Mouse (Mus musculus): ENCODE data around the gene Gigyf2.
"Not testable (repeated sequence)": the region's sequence is repeated elsewhere in the genome, so short reads cannot be mapped to it uniquely, and the experiment has no call there.

Gene Gigyf2

DNA sequence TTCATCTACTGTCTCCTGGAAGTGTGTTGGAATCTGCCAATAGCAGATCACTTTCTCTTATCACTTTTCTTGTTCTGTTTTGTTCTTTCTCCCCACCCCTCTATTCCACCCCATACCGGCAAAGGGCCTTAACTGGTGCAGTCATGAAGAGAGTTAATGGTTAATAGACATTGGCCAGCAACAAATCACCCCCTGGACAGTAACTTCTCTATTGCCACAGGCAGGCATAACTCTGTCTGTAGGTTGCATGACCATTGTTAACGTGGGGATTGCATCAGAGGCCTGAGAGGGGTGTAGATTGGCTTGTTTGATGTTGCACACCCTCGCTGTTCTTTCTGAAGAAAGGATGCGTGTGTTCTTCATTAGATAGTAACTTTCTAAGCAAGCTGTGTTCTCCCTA is 122.6 kb downstream of the Gigyf2 start:
- no peak for DNase-seq (ENCODE audit: low spot score)

DNA sequence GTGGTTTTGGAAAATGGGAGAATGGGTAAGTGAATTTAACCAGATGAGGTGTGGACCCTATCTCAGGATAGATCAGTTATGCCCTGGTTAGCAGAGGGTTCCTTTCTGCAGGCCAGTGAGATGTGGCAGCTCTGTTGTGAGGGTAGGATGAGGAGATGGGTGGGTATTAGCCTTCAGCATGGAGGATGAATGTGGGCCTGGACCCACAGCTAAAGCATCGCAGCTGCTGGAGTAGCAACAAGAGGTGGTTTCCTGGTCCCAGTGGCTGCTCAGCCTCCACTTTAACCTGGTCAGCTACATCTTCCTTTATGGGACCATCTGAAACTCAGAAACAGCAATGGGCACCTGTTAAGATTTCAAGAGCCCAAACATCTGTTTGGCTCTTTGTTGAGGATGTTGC is 129.6 kb downstream of the Gigyf2 start:
- DNase-seq (ENCODE audit: low spot score) = no peak

DNA sequence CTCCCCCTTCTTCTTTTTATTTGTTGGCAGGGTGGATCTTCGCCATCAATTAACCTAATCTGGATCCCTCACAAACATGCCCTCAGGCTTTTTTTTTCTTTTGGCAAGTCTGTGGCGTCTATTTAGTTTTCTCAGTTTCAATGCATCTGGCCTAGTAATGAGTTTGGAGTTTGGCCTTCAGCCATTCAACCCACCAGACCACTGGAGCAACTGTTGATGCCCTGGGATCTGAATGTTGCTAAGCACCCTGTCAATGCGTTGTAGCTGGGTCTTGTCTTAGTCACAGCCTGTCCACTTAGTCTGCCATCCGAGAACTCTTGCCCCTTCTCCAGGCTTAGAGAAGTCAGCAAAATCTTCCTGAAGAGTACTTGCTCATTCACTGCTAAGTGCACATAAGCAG is 131.2 kb downstream of the Gigyf2 start:
- DNase-seq (ENCODE audit: low spot score) = no peak

GRCm38 (mm10) chr1:87459856-87460255 is 133.1 kb downstream of the Gigyf2 start:
- not testable (repeated sequence) for DNase-seq (ENCODE audit: low spot score)

DNA sequence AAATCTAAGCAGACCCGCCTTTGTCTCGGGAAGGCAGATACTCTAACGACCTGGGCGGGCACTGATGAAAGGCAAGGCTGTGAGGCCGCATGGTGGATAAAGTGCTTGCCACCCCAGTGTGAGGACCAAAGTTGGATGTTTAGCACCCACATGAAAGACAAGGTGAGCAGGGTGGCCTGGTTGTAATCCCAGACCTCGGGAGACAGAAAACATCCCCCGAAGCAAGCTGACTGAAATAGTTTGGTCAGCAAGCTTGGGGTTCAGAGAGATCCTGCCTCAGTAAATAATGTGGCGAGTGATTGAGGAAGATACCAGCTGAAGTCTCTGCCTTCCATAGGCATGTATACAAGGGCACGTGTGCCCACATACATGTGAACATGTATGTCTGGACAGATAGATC is 140.7 kb downstream of the Gigyf2 start:
- no peak for DNase-seq (ENCODE audit: low spot score)

GRCm38 (mm10) chr1:87468321-87468720 is 141.5 kb downstream of the Gigyf2 start:
- DNase-seq (ENCODE audit: low spot score) = no peak

- DNase-seq (ENCODE audit: low spot score) = not testable (repeated sequence)
These were observed 143.2 kb downstream of the Gigyf2 start, which contains the start of gene Snorc for GRCm38 (mm10) chr1:87469971-87470370. Gene Snorc, plus strand, starts transcription at chr1:87470271.

GRCm38 (mm10) chr1:87471914-87472313 is 145.1 kb downstream of the Gigyf2 start:
- no peak for DNase-seq (ENCODE audit: low spot score)

GRCm38 (mm10) chr1:87472576-87472975 is 145.8 kb downstream of the Gigyf2 start:
- no peak for DNase-seq (ENCODE audit: low spot score)

DNA sequence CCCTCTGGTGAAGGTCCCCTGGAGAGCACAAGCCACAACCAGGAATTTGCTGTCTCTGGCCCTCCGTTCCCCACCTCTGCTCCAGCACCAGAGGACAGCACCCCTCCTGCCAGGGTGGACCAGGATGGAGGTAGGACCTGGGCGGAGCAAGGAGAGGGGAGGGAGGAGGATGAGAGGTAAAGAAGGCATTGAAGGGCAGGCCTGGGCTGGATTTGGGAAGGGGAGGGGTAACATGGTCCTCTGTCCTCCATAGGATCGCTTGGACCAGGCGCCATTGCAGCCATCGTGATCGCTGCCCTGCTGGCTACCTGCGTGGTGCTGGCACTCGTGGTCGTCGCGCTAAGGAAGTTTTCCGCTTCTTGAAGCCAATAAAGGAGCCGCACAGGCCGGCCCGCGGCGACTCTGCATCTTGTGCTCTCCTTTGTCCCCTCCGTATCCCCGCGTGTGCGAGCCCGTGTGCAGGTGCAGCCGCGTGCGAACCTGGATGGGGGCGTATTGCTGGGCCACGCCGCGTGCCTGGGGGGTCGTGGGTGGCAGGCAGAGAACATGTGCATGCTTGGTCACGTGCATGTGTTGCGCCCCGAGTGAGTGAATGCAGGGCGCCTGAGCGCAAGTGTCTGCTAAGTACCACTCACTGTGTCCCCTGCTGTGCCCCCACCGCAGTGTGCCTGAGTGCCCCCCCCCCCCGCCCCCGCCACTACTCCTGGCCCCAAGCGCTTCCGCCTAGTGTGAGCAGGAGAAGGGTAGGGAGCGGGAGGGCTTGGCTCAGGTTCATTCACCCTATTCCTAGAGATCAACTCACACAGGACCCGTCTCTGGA is 148.5 kb downstream of the Gigyf2 start:
- no peak for DNase-seq (ENCODE audit: low spot score)

GRCm38 (mm10) chr1:87482546-87482945 is 155.7 kb downstream of the Gigyf2 start:
- no peak for DNase-seq (ENCODE audit: low spot score)

DNA sequence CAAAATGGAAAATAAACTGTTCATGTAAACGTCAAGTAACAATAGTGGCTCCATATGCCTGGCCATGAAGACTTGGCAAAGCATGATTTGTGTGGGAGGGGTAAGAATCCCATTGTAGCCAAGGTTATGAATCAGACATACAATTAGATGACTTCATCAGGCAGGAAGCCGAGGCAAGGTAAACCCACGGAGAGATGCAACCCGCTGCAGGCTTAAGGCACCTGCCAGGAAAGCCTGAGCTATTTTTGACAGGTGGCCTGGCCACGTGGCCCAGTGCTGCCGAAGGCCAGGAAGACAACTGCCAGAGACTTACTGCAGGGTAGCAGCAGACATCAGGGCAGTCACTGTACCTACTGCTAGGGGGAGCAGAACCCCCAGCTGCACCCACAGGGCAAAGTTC is 159.6 kb downstream of the Gigyf2 start:
- no peak for DNase-seq (ENCODE audit: low spot score)

GRCm38 (mm10) chr1:87492285-87492684 is 165.5 kb downstream of the Gigyf2 start:
- DNase-seq (ENCODE audit: low spot score) = no peak

- DNase-seq (ENCODE audit: low spot score) = no peak
These were observed 166.7 kb downstream of the Gigyf2 start for GRCm38 (mm10) chr1:87493542-87493941.

Measured in urinary bladder, postnatal 10 days (tissue).